ENCODE assay signal across 8 mouse cellular contexts in the genomic region with DNA sequence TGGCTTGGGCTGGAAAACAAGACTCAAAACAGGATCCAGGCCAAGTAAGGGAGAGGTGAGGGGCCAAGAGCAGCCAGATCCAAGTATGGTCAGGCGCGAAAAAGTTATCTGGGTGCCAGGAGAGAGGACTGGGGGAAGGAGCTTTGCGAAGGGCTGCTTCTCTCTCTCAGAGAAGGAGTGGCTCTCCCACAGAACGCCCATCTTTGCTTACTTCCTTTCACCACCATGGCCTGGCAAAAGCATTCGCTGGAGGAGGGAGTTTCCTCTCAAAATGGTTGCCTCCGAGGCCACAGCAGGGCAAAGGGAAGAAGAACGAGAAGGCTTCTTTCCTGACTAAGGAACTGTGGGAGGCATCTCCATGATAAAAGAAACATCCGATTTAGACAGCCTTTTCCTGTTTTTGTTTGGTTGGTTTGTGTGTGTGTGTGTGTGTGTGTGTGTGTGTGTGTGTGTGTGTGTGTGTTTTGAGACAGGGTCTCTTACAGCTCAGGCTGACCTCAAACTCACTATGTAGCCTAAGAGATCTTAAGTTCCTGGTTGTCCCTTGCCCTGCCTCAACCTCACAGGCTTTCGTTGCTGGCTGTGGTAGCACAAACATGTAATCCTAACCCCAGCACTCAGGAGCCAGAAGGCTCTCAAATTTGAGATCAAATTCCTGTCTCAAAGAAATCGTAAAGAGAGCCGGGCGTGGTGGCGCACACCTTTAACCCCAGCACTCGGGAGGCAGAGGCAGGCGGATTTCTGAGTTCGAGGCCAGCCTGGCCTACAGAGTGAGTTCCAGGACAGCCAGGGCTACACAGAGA. TPM values are rescaled to one million over a fixed set of nuclear protein-coding genes. Genes with fewer than 3 reads are reported as not detected.
DNase-seq lines count a peak whose midpoint lies in the region; ATAC-seq and TF ChIP-seq lines count a peak whose summit lies in the region.
"Had no signal": no experiment of that assay in that cellular context is flagged by ENCODE, and none has a peak within 500 bp of the region (broad histone marks: within the 10 kb centered on the region; RNA-seq: fewer than 3 reads in every experiment).

No protein-coding gene starts in this region.

- 73% methylated on average over 16 of the region's 16 CpGs for WGBS in lung, embryonic 14.5 days
- WGBS in neural tube, embryonic 15.5 days: 82% methylated on average over 16 of the region's 16 CpGs

- peak overlapping the region; percentile 63 for H3K27ac ChIP-seq in ES-Bruce4 (ENCODE audit: insufficient read depth, low read length)
- H3K27ac ChIP-seq in lung, embryonic 14.5 days (ENCODE audit: low read depth): peak overlapping the region; percentile 26; the same call in 1 of the 2 replicates
- H3K27ac ChIP-seq in neural tube, embryonic 15.5 days (replicated peaks): no peak overlapping the region

- no peak for TF ChIP-seq CTCF in ES-Bruce4 (IDR thresholded peaks at IDR 0.05; ENCODE audit: low read depth, low read length)
- TF ChIP-seq CTCF in lung, embryonic 14.5 days (IDR thresholded peaks at IDR 0.05; ENCODE audit: low read depth): no peak

- no peaks in the 10 kb centered on the region for H3K36me3 ChIP-seq in ES-Bruce4 (ENCODE audit: control insufficient read depth, insufficient read depth, low read length, poor library complexity, severe bottlenecking)
- no peaks in the 10 kb centered on the region for H3K36me3 ChIP-seq in lung, embryonic 14.5 days (ENCODE audit: insufficient read depth)
- H3K36me3 ChIP-seq in neural tube, embryonic 15.5 days: no peaks in the 10 kb centered on the region

- peak; percentile 70 for DNase-seq in ZHBTc4 (ENCODE audit: low read depth, low spot score)
- peak; percentile 57 to 80 for DNase-seq in heart, postnatal 14 days
- no peak for DNase-seq in lung, embryonic 14.5 days
- no peak for DNase-seq in right cerebral cortex, postnatal 25 days
- no peak for DNase-seq in cerebellum, postnatal 4 days (ENCODE audit: low spot score in 2 of 2)

- peaks cover 7% of the 10 kb centered on the region for H3K4me1 ChIP-seq in ES-Bruce4 (ENCODE audit: control insufficient read depth, insufficient read depth, low read length)
- peaks cover 5% of the 10 kb centered on the region; the same call in 1 of the 2 replicates for H3K4me1 ChIP-seq in lung, embryonic 14.5 days (ENCODE audit: insufficient read depth)
- H3K4me1 ChIP-seq in neural tube, embryonic 15.5 days: peaks cover 15% of the 10 kb centered on the region

- no peak for TF ChIP-seq EP300 in ES-Bruce4 (IDR thresholded peaks at IDR 0.05; ENCODE audit: insufficient read depth, low read depth, low read length)

- peak overlapping the region; percentile 3 for H3K9ac ChIP-seq in ES-Bruce4 (ENCODE audit: low read depth, poor library complexity, severe bottlenecking)
- H3K9ac ChIP-seq in lung, embryonic 14.5 days: no peak overlapping the region
- no peak overlapping the region for H3K9ac ChIP-seq in neural tube, embryonic 15.5 days (replicated peaks)

- no peaks in the 10 kb centered on the region for H3K9me3 ChIP-seq in ES-Bruce4 (replicated peaks; ENCODE audit: control insufficient read depth, insufficient read depth, low read length, poor library complexity, severe bottlenecking)
- H3K9me3 ChIP-seq in lung, embryonic 14.5 days (ENCODE audit: low read depth, low read length): no peaks in the 10 kb centered on the region
- no peaks in the 10 kb centered on the region for H3K9me3 ChIP-seq in neural tube, embryonic 15.5 days (replicated peaks)

- ATAC-seq in lung, embryonic 14.5 days (ENCODE audit: insufficient read depth): no peak
- ATAC-seq in neural tube, embryonic 15.5 days (ENCODE audit: low FRiP score): no peak

- H3K4me3 ChIP-seq in ES-Bruce4 (ENCODE audit: low read depth, low read length): peak overlapping the region; percentile 7; the same call in 1 of the 2 replicates
- H3K4me3 ChIP-seq in lung, embryonic 14.5 days (ENCODE audit: low read depth, low read length): no peak overlapping the region
- H3K4me3 ChIP-seq in neural tube, embryonic 15.5 days (replicated peaks): no peak overlapping the region

- intact Hi-C loops in heart, postnatal 14 days (cut with DNase I): no loop called here

- H3K27me3 ChIP-seq in ES-Bruce4 (ENCODE audit: control insufficient read depth, insufficient read depth, low read length, poor library complexity, severe bottlenecking): no peaks in the 10 kb centered on the region
- H3K27me3 ChIP-seq in lung, embryonic 14.5 days (ENCODE audit: insufficient read depth, low read length): no peaks in the 10 kb centered on the region
- H3K27me3 ChIP-seq in neural tube, embryonic 15.5 days (replicated peaks): no peaks in the 10 kb centered on the region

- H3K4me2 ChIP-seq in lung, embryonic 14.5 days: no peak overlapping the region
- no peak overlapping the region for H3K4me2 ChIP-seq in neural tube, embryonic 15.5 days

- no peak for TF ChIP-seq POLR2A in ES-Bruce4 (IDR thresholded peaks at IDR 0.05; ENCODE audit: insufficient read depth, low read length)

RNA-seq across cellular contexts. Expression of gene Gm16253, which starts 4.7 kb away (rescaled TPM):
- polyA plus RNA-seq in ES-Bruce4 (2011; ENCODE audit: insufficient read depth, insufficient read length, low read depth, missing spikeins): 1.1 and 1.7 TPM in 2 replicates
- total RNA-seq in heart, postnatal 14 days (2021): 1 to 10 TPM; 3.7 to 4.5 TPM
- 0.89 and 1.2 TPM in 2 replicates for polyA plus RNA-seq in lung, embryonic 14.5 days (2014; fragmentation: Nextera tagmentation; extraction: Ambion mirVana)
- polyA plus RNA-seq in neural tube, embryonic 15.5 days (2015; fragmentation: Nextera tagmentation; extraction: Ambion mirVana): 1.8 TPM in 2 replicates
- total RNA-seq: adrenal gland, adult 18-20 months had no signal

RNA-seq across cellular contexts. Expression of gene Txnip, which starts 14.3 kb away (rescaled TPM):
- polyA plus RNA-seq in ES-Bruce4 (2011; ENCODE audit: insufficient read depth, insufficient read length, low read depth, missing spikeins): 450 and 464 TPM in 2 replicates
- 100 to 1,000 TPM; 512 to 552 TPM for total RNA-seq in heart, postnatal 14 days (2021)
- 77.2 and 96.5 TPM in 2 replicates for polyA plus RNA-seq in lung, embryonic 14.5 days (2014; fragmentation: Nextera tagmentation; extraction: Ambion mirVana)
- polyA plus RNA-seq in neural tube, embryonic 15.5 days (2015; fragmentation: Nextera tagmentation; extraction: Ambion mirVana): 52.5 and 72.5 TPM in 2 replicates

RNA-seq across cellular contexts. Expression of gene Polr3gl, which starts 21.9 kb away (rescaled TPM):
- 16.2 and 22.8 TPM in 2 replicates for polyA plus RNA-seq in ES-Bruce4 (2011; ENCODE audit: insufficient read depth, insufficient read length, low read depth, missing spikeins)
- total RNA-seq in heart, postnatal 14 days (2021): 10 to 100 TPM; 21.8 to 25.3 TPM
- 17.8 and 22.9 TPM in 2 replicates for polyA plus RNA-seq in lung, embryonic 14.5 days (2014; fragmentation: Nextera tagmentation; extraction: Ambion mirVana)
- 35.2 and 35.8 TPM in 2 replicates for polyA plus RNA-seq in neural tube, embryonic 15.5 days (2015; fragmentation: Nextera tagmentation; extraction: Ambion mirVana)

RNA-seq across cellular contexts. Expression of gene Ankrd34a, which starts 24.3 kb away (rescaled TPM):
- polyA plus RNA-seq in ES-Bruce4 (2011; ENCODE audit: insufficient read depth, insufficient read length, low read depth, missing spikeins): 0.31 and 0.43 TPM in 2 replicates
- 1 to 10 TPM; 1.3 to 1.8 TPM for total RNA-seq in heart, postnatal 14 days (2021)
- 2.0 and 2.5 TPM in 2 replicates for polyA plus RNA-seq in lung, embryonic 14.5 days (2014; fragmentation: Nextera tagmentation; extraction: Ambion mirVana)
- 18.6 and 21.0 TPM in 2 replicates for polyA plus RNA-seq in neural tube, embryonic 15.5 days (2015; fragmentation: Nextera tagmentation; extraction: Ambion mirVana)

RNA-seq across cellular contexts. Expression of gene Lix1l, which starts 28.9 kb away (rescaled TPM):
- 2.5 and 3.1 TPM in 2 replicates for polyA plus RNA-seq in ES-Bruce4 (2011; ENCODE audit: insufficient read depth, insufficient read length, low read depth, missing spikeins)
- total RNA-seq in heart, postnatal 14 days (2021): 10 to 100 TPM; 28.3 to 28.6 TPM
- polyA plus RNA-seq in lung, embryonic 14.5 days (2014; fragmentation: Nextera tagmentation; extraction: Ambion mirVana): 7.9 and 8.3 TPM in 2 replicates
- polyA plus RNA-seq in neural tube, embryonic 15.5 days (2015; fragmentation: Nextera tagmentation; extraction: Ambion mirVana): 5.6 and 6.3 TPM in 2 replicates

Comparison
In these comparisons a context has a peak if more than half of its experiments do, and no peak if none do; other contexts are left out.
1. DNase-seq: peak in ZHBTc4 (single experiment) and heart, postnatal 14 days (2 of 2); none in lung, embryonic 14.5 days (single experiment), right cerebral cortex, postnatal 25 days (single experiment) and cerebellum, postnatal 4 days (0 of 2).